Mouse (Mus musculus) liver, embryonic 14.5 days (tissue): ENCODE measurements around the gene Rbak. TPM values are rescaled to one million over a fixed set of nuclear protein-coding genes. Genes with fewer than 3 reads are reported as not detected.

ENCODE experiments used
- ATAC-seq: fragments of 200-750 bp; cut with Nextera tagmentation; 2 replicates; pipeline ENCODE4 v1.8.0; 2017; ENCODE audit warnings: moderate number of reproducible peaks, mild to moderate bottlenecking, moderate library complexity; ENCODE audit not compliant: insufficient read depth
- DNase-seq, 3 experiments: peaks; one replicate each; pipeline ENCODE4 v3.0.0-alpha.2; 2012 to 2013; ENCODE audit warnings: low read depth in 3 of 3, low spot score in 3 of 3
- H3K27ac ChIP-seq: fragments of 300-500 bp; sonication (generic); 2 replicates; pipeline ENCODE4 v1.5.1; 2014; ENCODE audit warnings: moderate library complexity, mild to moderate bottlenecking, control low read depth, inconsistent platforms
- H3K27me3 ChIP-seq: fragments of 300-500 bp; sonication (generic); 2 replicates; pipeline ENCODE4 v1.6.1; 2014; ENCODE audit warnings: mild to moderate bottlenecking, low read length, moderate library complexity; ENCODE audit not compliant: control insufficient read depth, insufficient read depth
- H3K36me3 ChIP-seq: fragments of 300-500 bp; sonication (generic); replicated peaks from 2 replicates; pipeline ENCODE4 v1.6.1; 2014; ENCODE audit warnings: low read depth; ENCODE audit not compliant: control insufficient read depth, insufficient read depth
- H3K4me1 ChIP-seq, 2 experiments: fragments of 200-500 bp in 1 of 2; fragments of 300-500 bp in 1 of 2; sonication (generic) in 1 of 2; replicated peaks; 2 replicates each; pipeline ENCODE4 v1.6.1; 2012 to 2014; ENCODE audit warnings: antibody characterized with exemption in 1 of 2, inconsistent platforms in 1 of 2, low read length in 1 of 2; ENCODE audit not compliant: control insufficient read depth in 2 of 2, insufficient read depth in 2 of 2
- H3K4me2 ChIP-seq: fragments of 300-500 bp; sonication (generic); 2 replicates; pipeline ENCODE4 v1.6.1; 2014; ENCODE audit warnings: low read depth, mild to moderate bottlenecking, control low read depth, moderate library complexity
- H3K4me3 ChIP-seq, 2 experiments: fragments of 200-500 bp in 1 of 2; fragments of 300-500 bp in 1 of 2; sonication (generic) in 1 of 2; 2 replicates each; pipeline ENCODE4 v1.5.1; 2012 to 2014; ENCODE audit warnings: low read depth in 2 of 2, low read length in 2 of 2, mild to moderate bottlenecking in 2 of 2, control low read depth in 1 of 2, inconsistent platforms in 1 of 2, moderate library complexity in 1 of 2; ENCODE audit not compliant: insufficient read depth in 1 of 2
- H3K9ac ChIP-seq: fragments of 300-500 bp; sonication (generic); replicated peaks from 2 replicates; pipeline ENCODE4 v1.6.1; 2014; ENCODE audit warnings: mild to moderate bottlenecking, control low read depth, moderate library complexity
- H3K9me3 ChIP-seq: fragments of 300-500 bp; sonication (generic); 2 replicates; pipeline ENCODE4 v1.6.1; 2016; ENCODE audit warnings: low read length, mixed read lengths; ENCODE audit not compliant: control insufficient read depth
- CTCF ChIP-seq: IDR thresholded peaks from 2 replicates; pipeline ENCODE4 v1.5.1; 2016; ENCODE audit warnings: antibody characterized with exemption, low read depth, control low read depth
- EP300 ChIP-seq: IDR thresholded peaks from 2 replicates; pipeline ENCODE4 v1.6.1; 2016; ENCODE audit warnings: antibody characterized with exemption, low read depth
- WGBS: fragments of 180-500 bp; shearing (Covaris S2); extraction: QIAGEN DNeasy Blood & Tissue Kit; methylation state at CpG from one replicate; pipeline ENCODE4 v1.1.7; 2014; ENCODE audit not compliant: insufficient replicate concordance; 5-methylcytosine and 5-hydroxymethylcytosine counted together
- polyA plus RNA-seq, 2 experiments: library from polyadenylated mRNA; depleted of rRNA in 1 of 2; stranded (reverse) in 1 of 2; unstranded in 1 of 2; fragments of >200 nt; fragmentation: Nextera tagmentation in 1 of 2; extraction: Ambion mirVana in 1 of 2; gene quantifications; 2 replicates each; pipeline versions ENCODE4 v1.2.1 to v1.2.3; 2012 to 2014

Rbak gene
- polyA plus RNA-seq, 2 experiments, result 0.62 to 1.8 TPM

GRCm38 (mm10) chr5:143179179-143179578, 1.4 kb downstream of the Rbak start:
- Histone ChIP-seq H3K27ac (no peak overlapping the region), H3K27me3 (no peaks in the 10 kb centered on the region), H3K4me3 (no peak overlapping the region), H3K9ac (no peak overlapping the region), H3K4me2 (peak overlapping the region; percentile 86), H3K36me3 (peaks cover 24% of the 10 kb centered on the region), H3K9me3 (peaks cover 5% of the 10 kb centered on the region; the same call in 1 of the 2 replicates), H3K4me1 (peaks cover 0 to 6% of the 10 kb centered on the region in 2 experiments; a peak in 2 of 4 replicates)
- ATAC-seq (no peak), DNase-seq (no peak)
- 37% methylated on average over 6 of the region's 6 CpGs for WGBS
- no peak for TF ChIP-seq EP300
- TF ChIP-seq CTCF, result peak; percentile 50; the same call in 1 of the 2 replicates

GRCm38 (mm10) chr5:143177541-143178200, 2.9 kb downstream of the Rbak start:
- 70% methylated on average over 3 of the region's 3 CpGs for WGBS
- peaks cover 5% of the 10 kb centered on the region for H3K9me3 ChIP-seq

DNA sequence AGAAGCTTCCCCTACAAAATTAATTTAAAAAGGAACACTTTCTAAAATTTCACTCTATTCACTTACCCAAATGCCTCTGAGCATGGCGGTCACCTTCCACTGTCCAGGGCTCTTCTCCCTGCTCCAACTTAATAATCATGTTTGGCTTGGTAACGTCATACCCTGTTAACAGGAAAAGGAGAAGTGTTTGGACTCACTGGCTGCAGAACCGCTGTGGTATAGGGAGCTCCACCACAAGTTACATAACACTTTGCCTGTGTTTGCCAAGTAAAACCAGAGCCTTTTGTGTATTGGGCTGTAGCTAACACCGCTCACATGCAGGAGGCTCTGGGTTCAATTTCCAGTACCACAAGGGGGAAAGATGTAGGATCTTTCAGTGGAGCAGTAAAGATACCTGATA, 4.6 kb downstream of the Rbak start:
- H3K27me3 ChIP-seq, result no peaks in the 10 kb centered on the region
- ATAC-seq (no peak), DNase-seq (no peak)
- peaks cover 5% of the 10 kb centered on the region for H3K9me3 ChIP-seq
- WGBS, result 66% methylated on average over 4 of the region's 4 CpGs
- no peak overlapping the region for H3K9ac ChIP-seq
- H3K36me3 ChIP-seq, result peaks cover 31% of the 10 kb centered on the region
- no peak overlapping the region for H3K4me2 ChIP-seq
- H3K4me1 ChIP-seq, result peaks cover 0 to 6% of the 10 kb centered on the region in 2 experiments; a peak in 2 of 4 replicates
- TF ChIP-seq CTCF, result no peak
- no peak for TF ChIP-seq EP300
- no peak overlapping the region for H3K27ac ChIP-seq
- H3K4me3 ChIP-seq, result no peak overlapping the region

More at GRCm38 (mm10) chr5:143177541-143178200, 2.9 kb downstream of the Rbak start:
- no peak overlapping the region for H3K4me3 ChIP-seq
- no peak overlapping the region for H3K4me2 ChIP-seq
- no peak overlapping the region for H3K9ac ChIP-seq
- no peak for DNase-seq
- ATAC-seq, result no peak
- peaks cover 31% of the 10 kb centered on the region for H3K36me3 ChIP-seq
- TF ChIP-seq CTCF, result peak; percentile 33; the same call in 1 of the 2 replicates
- TF ChIP-seq EP300, result no peak
- no peaks in the 10 kb centered on the region for H3K27me3 ChIP-seq
- no peak overlapping the region for H3K27ac ChIP-seq
- peaks cover 0 to 6% of the 10 kb centered on the region in 2 experiments; a peak in 2 of 4 replicates for H3K4me1 ChIP-seq

DNA sequence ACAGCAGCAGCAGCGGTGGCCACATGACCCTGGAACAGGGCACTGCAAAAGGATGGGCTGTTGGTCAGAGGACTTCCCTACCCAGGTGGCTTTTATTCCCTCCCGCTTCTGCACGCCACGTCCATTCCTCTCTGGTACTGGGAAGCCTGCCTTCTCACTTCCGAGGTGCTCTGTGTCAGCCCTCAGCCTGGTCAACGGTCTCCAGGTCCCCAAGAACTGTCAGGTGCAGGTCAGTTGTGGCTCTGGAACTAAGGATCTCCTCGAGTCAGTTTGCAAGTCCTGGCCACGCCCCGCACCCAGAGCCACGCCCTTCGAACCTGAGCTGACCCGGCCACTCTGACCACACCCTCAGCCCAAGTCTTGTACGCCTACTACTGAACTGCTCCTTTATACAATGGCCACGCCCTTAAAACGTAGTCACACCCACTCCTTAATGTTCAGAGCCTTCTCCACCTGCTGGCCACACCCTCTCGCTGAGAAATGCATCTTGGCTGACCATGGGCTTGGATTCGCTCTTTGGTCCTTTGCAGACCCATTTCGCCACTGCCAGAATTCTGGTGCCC, 15.0 kb downstream of the Rbak start:
- H3K4me3 ChIP-seq, result no peak overlapping the region
- H3K9me3 ChIP-seq, result no peaks in the 10 kb centered on the region
- ATAC-seq (0 out of 2 replicates have a peak, but pooled peaks have one; percentile 48), DNase-seq (peak in 1 of 3 experiments; percentile 35)
- no peak for TF ChIP-seq CTCF
- TF ChIP-seq EP300, result no peak
- no peaks in the 10 kb centered on the region for H3K27me3 ChIP-seq
- no peak overlapping the region for H3K9ac ChIP-seq
- WGBS, result 15% methylated on average over 18 of the region's 18 CpGs
- 0 out of 4 replicates have a peak, but pooled peaks cover 0 to 3% of the 10 kb centered on the region in 2 experiments for H3K4me1 ChIP-seq
- no peaks in the 10 kb centered on the region for H3K36me3 ChIP-seq
- H3K4me2 ChIP-seq, result peak overlapping the region; percentile 26
- H3K27ac ChIP-seq, result no peak overlapping the region

DNA sequence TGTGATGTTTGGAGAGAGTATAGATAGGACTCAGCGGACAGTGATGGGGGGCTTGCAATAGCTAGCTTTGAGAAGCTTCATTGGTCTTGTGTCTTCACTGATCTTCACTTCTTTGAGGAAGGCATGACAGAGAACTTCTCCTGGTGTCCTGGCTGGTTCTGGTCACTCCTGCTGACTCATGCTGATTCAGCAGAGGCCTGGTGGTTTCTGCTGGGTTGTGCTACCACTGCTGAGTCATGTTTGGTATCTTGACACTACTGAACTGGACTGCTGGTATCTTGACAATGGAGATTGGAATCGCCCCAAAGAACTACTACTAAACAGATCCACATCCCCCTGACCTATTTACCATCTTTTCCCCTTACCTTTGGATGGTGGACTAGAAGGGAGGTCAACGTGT, 25.0 kb downstream of the Rbak start:
- TF ChIP-seq CTCF (no peak), EP300 (no peak)
- Histone ChIP-seq H3K4me1 (no peaks in the 10 kb centered on the region), H3K27ac (no peak overlapping the region), H3K4me3 (no peak overlapping the region), H3K4me2 (no peak overlapping the region), H3K27me3 (peaks cover 13% of the 10 kb centered on the region), H3K9me3 (no peaks in the 10 kb centered on the region), H3K36me3 (no peaks in the 10 kb centered on the region), H3K9ac (no peak overlapping the region)
- ATAC-seq (no peak), DNase-seq (no peak)
- WGBS, result 68% methylated on average over 3 of the region's 3 CpGs
